ENCODE assay signal across 10 mouse cellular contexts in the genomic region with DNA sequence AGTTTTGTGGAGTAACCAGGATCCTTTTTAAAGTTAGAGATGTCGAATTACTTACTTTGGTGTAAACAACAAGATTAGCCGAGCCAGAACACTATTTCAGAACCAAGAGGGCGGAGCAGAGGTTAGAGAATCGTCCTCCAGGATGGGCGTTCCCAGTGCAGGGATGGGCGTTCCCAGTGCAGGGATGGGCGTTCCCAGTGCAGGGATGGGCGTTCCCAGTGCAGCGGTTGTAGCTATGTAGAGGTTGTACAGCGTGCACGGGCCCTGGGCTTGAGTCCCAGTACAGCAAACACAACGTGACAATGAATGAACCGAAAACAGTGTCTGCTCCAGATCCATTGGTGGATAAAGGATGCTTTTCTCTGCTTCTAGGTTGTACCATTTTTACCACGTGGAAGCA.
DNase-seq lines count a peak whose midpoint lies in the region; ATAC-seq lines count a peak whose summit lies in the region.
"Had no signal": no experiment of that assay in that cellular context is flagged by ENCODE, and none has a peak within 500 bp of the region (broad histone marks: within the 10 kb centered on the region; RNA-seq: fewer than 3 reads in every experiment).

No protein-coding gene starts in this region.

- no peak for ATAC-seq in hindbrain, embryonic 15.5 days (ENCODE audit: low FRiP score, low read depth)
- no peak for ATAC-seq in hindbrain, embryonic 13.5 days (ENCODE audit: low FRiP score)
- peak; percentile 53; the same call in 1 of the 2 replicates for ATAC-seq in embryonic facial prominence, embryonic 14.5 days (ENCODE audit: low read depth)
- ATAC-seq in lung, embryonic 16.5 days (ENCODE audit: low read depth), result peak; percentile 59

- 54% methylated on average over 14 of the region's 14 CpGs for WGBS in hindbrain, embryonic 15.5 days
- WGBS in hindbrain, embryonic 13.5 days, result 61% methylated on average over 14 of the region's 14 CpGs
- WGBS in embryonic facial prominence, embryonic 14.5 days, result 45% methylated on average over 14 of the region's 14 CpGs
- 45% methylated on average over 14 of the region's 14 CpGs for WGBS in lung, embryonic 16.5 days

- DNase-seq in ES-CJ7 (ENCODE audit: low read depth, low spot score), result peak; percentile 56
- DNase-seq in embryonic facial prominence, embryonic 14.5 days (ENCODE audit: low spot score), result no peak
- DNase-seq in layer of hippocampus, postnatal 36 days, result no peak
- DNase-seq in frontal cortex, postnatal 10 days (ENCODE audit: low spot score in 2 of 2), result no peak
- no peak for DNase-seq in adrenal gland, adult 8-10 months
- DNase-seq: right cerebral cortex, adult 18-20 months had no signal

- no peak overlapping the region for H3K9ac ChIP-seq in hindbrain, embryonic 15.5 days
- H3K9ac ChIP-seq in hindbrain, embryonic 13.5 days, result no peak overlapping the region
- H3K9ac ChIP-seq in embryonic facial prominence, embryonic 14.5 days (ENCODE audit: low read depth, low read length), result no peak overlapping the region
- H3K9ac ChIP-seq in lung, embryonic 16.5 days (ENCODE audit: low read length), result no peak overlapping the region

- H3K36me3 ChIP-seq in hindbrain, embryonic 15.5 days, result no peaks in the 10 kb centered on the region
- no peaks in the 10 kb centered on the region for H3K36me3 ChIP-seq in hindbrain, embryonic 13.5 days
- H3K36me3 ChIP-seq in embryonic facial prominence, embryonic 14.5 days (ENCODE audit: control insufficient read depth, insufficient read depth, low read length), result no peaks in the 10 kb centered on the region
- H3K36me3 ChIP-seq in lung, embryonic 16.5 days (ENCODE audit: control insufficient read depth, insufficient read depth, low read length), result no peaks in the 10 kb centered on the region

- H3K4me1 ChIP-seq in hindbrain, embryonic 15.5 days (replicated peaks), result no peaks in the 10 kb centered on the region
- H3K4me1 ChIP-seq in hindbrain, embryonic 13.5 days (replicated peaks), result 0 out of 2 replicates have a peak, but pooled peaks cover 3% of the 10 kb centered on the region
- no peaks in the 10 kb centered on the region for H3K4me1 ChIP-seq in embryonic facial prominence, embryonic 14.5 days (ENCODE audit: control insufficient read depth, insufficient read depth, low read length)
- H3K4me1 ChIP-seq in lung, embryonic 16.5 days (replicated peaks; ENCODE audit: control insufficient read depth, insufficient read depth, low read length), result no peaks in the 10 kb centered on the region

- H3K4me3 ChIP-seq in hindbrain, embryonic 15.5 days, result no peak overlapping the region
- no peak overlapping the region for H3K4me3 ChIP-seq in hindbrain, embryonic 13.5 days
- no peak overlapping the region for H3K4me3 ChIP-seq in embryonic facial prominence, embryonic 14.5 days (ENCODE audit: low read depth, low read length)
- H3K4me3 ChIP-seq in lung, embryonic 16.5 days (ENCODE audit: low read length), result no peak overlapping the region
- H3K4me3 ChIP-seq: megakaryocyte, embryonic 14.5 days had no signal

- no peak overlapping the region for H3K27ac ChIP-seq in hindbrain, embryonic 15.5 days (replicated peaks)
- no peak overlapping the region for H3K27ac ChIP-seq in hindbrain, embryonic 13.5 days
- H3K27ac ChIP-seq in embryonic facial prominence, embryonic 14.5 days (replicated peaks; ENCODE audit: low read depth, low read length), result no peak overlapping the region
- H3K27ac ChIP-seq in lung, embryonic 16.5 days (ENCODE audit: low read length), result no peak overlapping the region

- H3K27me3 ChIP-seq in hindbrain, embryonic 15.5 days, result no peaks in the 10 kb centered on the region
- no peaks in the 10 kb centered on the region for H3K27me3 ChIP-seq in hindbrain, embryonic 13.5 days
- H3K27me3 ChIP-seq in embryonic facial prominence, embryonic 14.5 days (replicated peaks; ENCODE audit: control insufficient read depth, insufficient read depth, low read length), result no peaks in the 10 kb centered on the region
- H3K27me3 ChIP-seq in lung, embryonic 16.5 days (ENCODE audit: control insufficient read depth, insufficient read depth, low read depth, low read length), result no peaks in the 10 kb centered on the region
- H3K27me3 ChIP-seq: megakaryocyte, embryonic 14.5 days had no signal

- peak overlapping the region; percentile 26 for H3K4me2 ChIP-seq in hindbrain, embryonic 15.5 days
- H3K4me2 ChIP-seq in hindbrain, embryonic 13.5 days, result no peak overlapping the region
- H3K4me2 ChIP-seq in embryonic facial prominence, embryonic 14.5 days (ENCODE audit: low read depth, low read length), result 0 out of 2 replicates have a peak overlapping the region, but pooled peaks have one; percentile 1
- H3K4me2 ChIP-seq in lung, embryonic 16.5 days (ENCODE audit: low read depth, low read length), result peak overlapping the region; percentile 32; the same call in 1 of the 2 replicates

- H3K9me3 ChIP-seq in hindbrain, embryonic 15.5 days, result no peaks in the 10 kb centered on the region
- no peaks in the 10 kb centered on the region for H3K9me3 ChIP-seq in hindbrain, embryonic 13.5 days
- no peaks in the 10 kb centered on the region for H3K9me3 ChIP-seq in embryonic facial prominence, embryonic 14.5 days (ENCODE audit: control insufficient read depth, low read length)
- no peaks in the 10 kb centered on the region for H3K9me3 ChIP-seq in lung, embryonic 16.5 days (ENCODE audit: control insufficient read depth, low read length)

Comparison
In these comparisons a context has a peak if more than half of its experiments do, and no peak if none do; other contexts are left out.
1. ATAC-seq: peak in embryonic facial prominence, embryonic 14.5 days (single experiment) and lung, embryonic 16.5 days (single experiment); none in hindbrain, embryonic 15.5 days (single experiment) and hindbrain, embryonic 13.5 days (single experiment).